Mouse (Mus musculus) 3134 (cell line): ENCODE data around the gene Tmprss4.
A peak's percentile ranks its signal among the peaks of the same experiment; 100 is the strongest.

Source experiments
- DNase-seq: peaks from one replicate; pipeline ENCODE4 v3.0.0-alpha.2; 2011; ENCODE audit warnings: low spot score; ENCODE audit not compliant: insufficient read length; ENCODE audit errors: extremely low read depth

Tmprss4 gene

DNA sequence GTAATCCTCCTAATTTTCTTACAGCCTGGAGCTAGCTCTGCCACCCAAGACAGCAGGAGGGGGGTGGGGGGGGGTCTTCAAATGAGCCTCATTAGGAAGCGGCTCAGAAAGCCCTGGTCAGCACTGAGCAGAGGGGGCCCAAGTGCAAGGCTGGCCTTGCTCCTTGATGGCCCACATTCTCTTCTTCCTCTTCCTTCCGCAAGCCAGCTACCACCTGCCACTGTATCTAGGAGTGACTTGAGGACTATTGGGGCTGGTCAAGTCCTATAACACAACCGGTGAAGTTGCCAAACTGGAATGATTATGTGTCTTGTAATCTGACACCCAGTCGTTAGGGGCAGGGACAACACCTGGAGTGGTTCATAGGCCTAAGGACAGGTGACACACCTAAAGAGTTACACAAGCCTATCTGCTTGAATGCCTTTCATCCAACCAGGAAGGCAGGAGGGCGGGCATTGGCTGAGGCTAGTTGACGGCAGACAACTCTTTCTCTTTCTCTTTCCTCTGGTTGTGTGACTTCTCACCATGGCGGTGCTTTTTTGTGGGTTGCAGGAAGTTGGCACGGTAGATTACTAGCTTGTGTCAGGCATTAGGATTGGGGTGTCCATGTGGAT is at the start of gene Tmprss4:
Tmprss4 (minus strand) TSS at position 296 of the 614 bp plus-strand sequence.
- DNase-seq, result no peak

DNA sequence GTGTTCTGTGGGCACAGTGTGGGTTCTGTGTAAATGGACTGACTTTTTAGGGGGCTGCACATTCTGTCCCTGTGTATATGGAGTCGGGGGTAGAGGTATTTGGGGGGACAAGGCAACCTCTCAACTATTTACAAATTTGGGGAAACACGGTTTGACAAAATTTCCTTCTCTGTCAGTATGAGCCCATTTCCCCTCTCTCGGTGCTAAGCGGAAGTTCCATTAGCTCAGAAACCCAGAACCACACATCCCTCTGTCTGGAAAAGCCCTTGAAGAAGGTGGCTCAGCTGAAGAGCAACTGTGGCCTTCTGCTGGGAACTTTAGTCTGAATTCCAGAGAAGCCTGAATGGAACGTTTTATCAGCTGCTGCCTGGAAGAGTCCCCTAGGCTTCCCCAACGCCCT is 48.5 kb upstream of the Tmprss4 start:
- no peak for DNase-seq

DNA sequence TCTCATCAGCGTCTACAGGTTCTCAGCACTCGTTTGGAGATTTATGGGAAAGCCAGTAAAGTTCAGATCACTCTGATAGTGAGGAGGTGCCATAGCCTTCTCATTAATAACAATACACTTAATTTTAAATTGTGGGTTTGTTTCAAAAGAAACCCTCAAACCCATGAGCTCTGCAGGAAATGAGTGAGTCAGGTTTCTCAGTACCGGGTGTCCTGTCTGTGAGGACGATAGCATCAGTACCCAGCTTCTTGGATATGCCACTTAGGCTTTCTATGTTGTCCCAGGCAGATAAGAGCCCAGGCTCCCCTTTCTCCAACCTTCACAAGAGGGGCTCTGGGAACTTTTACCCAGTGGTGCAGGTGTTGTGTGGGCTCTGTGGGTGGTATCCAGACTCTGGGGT is 48.1 kb upstream of the Tmprss4 start:
- DNase-seq, result no peak

DNA sequence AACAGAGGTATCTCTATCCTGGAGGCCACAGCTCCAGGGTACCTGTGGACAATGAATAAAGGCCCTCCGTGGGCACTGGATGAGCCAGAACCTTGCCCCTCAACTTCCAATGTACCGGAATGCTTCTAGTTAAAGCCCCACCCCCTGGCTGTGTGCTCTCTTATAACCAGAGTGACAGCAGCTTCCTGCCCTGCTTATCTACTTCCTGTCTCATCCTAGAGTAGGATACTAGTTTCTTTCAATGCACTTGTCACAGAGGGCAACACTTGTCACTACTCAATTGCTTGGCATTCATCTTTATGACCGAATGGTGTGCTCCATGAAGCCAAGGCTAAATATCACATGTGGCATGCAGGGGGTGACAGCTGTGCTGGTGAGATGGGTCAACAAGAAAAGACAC is 47.4 kb upstream of the Tmprss4 start:
- no peak for DNase-seq

DNA sequence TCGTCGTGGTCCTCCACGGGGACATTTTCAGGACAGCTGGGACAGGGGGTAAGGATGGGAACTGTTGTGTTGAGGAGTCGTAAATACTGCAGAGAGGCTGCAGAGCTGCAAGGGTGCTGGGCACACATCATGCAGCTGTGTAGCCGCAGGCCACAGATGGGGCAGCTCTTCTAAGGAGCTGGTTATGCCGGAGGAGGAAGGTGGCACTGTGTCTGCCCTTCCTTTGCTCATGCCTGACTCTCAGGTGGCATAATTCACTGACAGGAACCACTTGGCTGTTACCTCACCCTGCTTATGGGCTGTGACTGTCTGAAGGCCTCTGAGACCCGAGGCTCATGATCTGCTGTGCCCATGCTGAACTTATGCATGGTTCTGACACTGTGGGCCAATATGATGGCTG is 46.4 kb upstream of the Tmprss4 start:
- no peak for DNase-seq

DNA sequence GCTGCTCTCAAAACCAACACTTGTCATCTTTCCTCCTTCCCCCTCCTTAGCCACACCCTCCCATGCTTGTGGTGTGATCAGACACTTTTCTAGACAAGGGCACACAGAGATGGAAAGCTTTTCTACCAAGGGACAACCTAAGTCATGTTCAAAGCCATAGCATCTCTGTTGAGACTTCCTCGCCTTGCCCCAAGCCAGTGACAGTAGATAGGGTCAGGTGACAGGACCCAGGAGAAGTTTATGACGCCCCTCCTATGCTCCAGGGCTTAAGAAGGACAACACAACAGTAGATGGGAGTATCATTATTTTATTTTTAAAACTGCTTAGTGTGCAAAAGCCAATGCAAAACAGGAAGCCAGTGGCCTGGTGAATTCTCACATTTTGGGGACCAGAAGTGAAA is 43.6 kb upstream of the Tmprss4 start:
- DNase-seq, result no peak

GRCm38 (mm10) chr9:45246060-45246459 is 42.2 kb upstream of the Tmprss4 start:
- no peak for DNase-seq

DNA sequence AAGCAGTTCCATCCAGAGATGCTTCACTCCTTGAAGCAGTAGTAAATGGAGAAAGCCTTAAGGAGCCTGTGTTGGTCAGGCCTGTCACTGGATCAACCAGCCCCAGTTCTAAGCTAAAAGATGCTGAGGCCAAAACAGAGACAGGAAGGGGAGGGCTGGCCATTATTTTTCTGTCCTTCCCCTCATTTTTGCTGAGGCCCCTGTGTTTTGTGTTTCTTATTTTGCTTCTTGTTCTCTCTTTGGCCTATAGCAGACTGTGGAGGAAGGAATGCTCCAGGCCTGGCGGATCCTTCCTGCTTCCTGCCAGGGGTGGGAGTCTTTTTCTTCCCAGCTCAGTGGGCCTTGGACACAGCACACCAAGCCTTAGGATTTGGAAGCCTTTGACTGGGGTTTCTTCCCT is 41.5 kb upstream of the Tmprss4 start:
- DNase-seq, result no peak

DNA sequence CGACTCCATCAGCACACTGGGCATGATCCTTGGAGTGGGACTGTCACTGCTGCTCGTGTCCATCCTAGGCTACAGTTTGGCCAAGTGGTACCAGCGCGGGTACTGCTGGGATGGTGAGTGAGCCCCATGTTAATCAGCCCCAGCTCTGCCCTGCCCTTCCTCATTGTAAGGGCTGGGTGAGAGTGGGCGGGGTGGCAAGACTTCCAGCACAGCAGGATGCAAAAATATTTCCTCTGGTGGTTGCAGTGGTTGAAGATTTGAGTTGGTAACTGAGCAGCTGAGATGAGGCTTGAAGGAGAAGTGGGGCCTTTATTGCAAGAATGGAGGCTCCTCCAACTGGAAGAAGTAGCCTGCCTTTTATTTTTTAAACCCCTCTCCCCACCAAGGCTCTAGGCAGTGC is 37.5 kb upstream of the Tmprss4 start:
- no peak for DNase-seq

DNA sequence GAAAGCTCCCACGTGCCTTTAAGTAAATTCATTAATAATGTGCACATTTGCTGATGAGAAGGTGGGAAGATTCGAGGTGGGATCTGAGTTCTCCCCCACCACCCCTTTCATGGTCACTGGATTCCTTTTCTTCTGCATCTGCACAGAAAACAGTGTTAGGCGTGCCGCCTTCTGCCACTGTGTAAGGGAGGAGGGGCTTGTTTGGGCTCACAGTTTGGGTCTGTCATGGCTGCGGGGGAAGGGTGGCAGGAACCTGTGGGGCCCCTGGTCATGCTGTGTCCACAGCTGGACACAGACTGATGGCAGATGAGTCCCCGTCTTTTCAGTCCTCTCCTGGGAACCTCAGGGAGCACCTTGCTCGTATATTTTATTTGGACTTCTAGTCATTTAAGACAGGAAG is 32.9 kb upstream of the Tmprss4 start:
- DNase-seq, result no peak

DNA sequence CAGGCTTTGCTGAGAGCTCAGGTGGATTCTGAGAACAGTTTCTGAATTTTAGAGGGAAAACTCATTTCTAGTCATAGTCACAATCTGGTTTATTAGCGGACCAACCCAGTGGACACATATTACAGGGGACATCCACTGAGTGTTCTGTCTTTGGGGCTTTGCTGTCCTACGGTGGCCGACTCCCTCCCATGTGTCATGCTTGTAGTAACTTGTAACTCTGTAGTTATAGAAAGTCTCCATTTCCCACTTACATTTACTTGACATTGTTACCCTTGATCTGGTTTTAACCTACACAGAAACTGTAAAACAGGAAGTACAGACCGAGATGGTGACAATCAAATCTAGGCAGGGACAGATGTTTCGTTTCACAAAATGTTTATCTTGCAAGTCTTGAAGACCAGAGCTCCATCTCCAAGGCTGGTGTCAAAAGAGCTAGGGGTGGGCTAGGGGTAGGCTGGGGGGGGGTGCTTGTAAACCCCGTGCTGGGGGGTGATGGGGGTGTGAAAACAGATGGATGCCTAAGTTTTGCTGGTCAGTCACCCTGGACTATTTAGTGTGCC is 31.9 kb upstream of the Tmprss4 start:
- DNase-seq, result no peak

DNA sequence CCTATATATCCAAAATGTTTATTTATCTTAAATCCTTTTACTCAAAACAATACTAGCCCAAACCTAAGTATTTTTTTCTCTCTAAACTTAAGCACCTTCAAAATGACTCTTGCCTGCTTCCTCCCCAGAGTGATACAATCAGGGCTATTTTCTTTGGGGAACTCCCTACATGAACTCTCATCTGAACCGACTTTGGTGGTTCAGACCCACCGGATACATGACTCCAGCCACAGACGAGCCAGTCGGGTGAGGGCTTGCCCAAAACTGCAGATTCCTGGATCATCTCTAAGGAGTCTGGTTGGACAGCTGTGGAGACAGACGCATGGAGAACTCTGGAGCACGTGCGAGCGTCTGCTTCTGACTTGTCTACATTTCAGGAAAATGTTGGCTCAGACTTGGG is 25.5 kb upstream of the Tmprss4 start:
- DNase-seq, result no peak

DNA sequence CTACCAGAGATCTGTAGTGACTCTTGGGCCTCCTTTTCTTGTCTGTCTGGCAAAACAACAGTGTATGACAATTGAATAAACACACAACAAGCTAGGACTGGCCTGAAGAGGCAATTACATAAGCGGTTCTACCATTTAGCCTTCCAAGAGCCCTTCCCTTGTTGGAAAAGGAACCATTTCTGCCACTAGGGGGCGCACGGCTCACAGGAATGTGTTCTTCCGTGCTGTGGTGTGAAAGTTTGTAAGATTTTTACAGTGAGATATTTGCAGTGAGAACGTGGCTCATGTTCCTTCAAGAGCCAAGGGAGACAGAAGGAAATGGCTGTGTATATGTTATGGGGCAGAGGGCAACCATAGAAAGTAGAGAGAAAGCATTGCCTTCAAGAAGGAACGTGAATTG is 17.7 kb upstream of the Tmprss4 start:
- DNase-seq, result peak; percentile 10

DNA sequence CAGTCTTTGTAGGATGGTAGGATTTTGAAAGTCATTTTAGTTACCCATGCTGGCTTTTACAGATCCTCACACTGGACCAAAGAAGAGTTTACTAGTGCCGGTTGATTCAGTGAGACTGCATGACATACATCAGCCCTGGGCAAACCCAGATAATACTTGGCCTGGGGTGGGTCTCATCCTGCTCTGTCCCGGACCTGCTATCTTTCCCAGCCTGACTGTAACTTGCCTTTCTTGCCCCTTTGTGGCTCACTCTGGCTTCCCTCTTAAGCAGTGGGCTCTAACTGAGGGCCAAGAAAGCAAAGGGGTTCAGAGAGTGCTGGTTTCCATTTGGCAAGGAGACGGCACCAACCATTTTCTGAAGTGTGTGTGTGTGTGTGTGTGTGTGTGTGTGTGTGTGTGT is 15.8 kb upstream of the Tmprss4 start:
- no peak for DNase-seq

GRCm38 (mm10) chr9:45215526-45216179 is 11.8 kb upstream of the Tmprss4 start:
- DNase-seq, result no peak

- DNase-seq, result no peak
Observed at GRCm38 (mm10) chr9:45212001-45212400, 8.1 kb upstream of the Tmprss4 start.

DNA sequence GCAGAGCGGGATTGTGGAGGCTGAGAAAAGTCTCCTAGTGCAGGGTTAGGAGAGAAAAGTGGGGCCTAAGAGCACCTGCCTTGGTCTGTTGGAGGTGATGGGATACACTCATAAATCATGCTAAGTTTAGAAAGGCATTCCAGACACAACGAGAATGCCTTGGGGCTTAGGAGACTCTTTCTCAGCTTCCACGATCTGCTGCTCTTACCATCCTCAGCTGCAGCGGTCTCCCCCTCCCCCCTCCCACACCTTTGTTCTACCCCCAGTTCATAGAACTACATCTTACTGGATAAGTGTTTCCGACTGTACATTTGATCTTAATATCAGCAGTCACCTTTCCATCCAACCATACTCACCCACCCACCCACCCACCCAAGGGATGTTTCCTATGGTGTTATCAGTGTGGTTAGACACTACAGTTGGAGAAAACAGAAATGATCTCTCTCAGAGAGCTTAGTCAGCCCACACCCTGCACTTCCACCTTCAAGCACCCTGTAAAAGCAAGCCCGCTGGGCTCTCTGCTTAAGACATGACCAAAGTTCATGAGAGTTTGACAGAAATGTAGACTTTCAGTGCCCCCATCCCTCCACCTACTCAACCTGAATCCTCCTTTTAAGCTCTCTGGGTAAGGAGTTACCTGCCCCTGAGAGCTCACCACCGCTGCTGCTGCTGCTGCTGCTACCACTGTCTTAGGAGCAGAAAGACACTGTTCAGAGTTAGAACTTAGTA is 3.3 kb upstream of the Tmprss4 start:
- no peak for DNase-seq

GRCm38 (mm10) chr9:45206121-45206520 is 2.2 kb upstream of the Tmprss4 start:
- no peak for DNase-seq

- no peak for DNase-seq
Observed at GRCm38 (mm10) chr9:45205143-45205542, 1.3 kb upstream of the Tmprss4 start.

DNA sequence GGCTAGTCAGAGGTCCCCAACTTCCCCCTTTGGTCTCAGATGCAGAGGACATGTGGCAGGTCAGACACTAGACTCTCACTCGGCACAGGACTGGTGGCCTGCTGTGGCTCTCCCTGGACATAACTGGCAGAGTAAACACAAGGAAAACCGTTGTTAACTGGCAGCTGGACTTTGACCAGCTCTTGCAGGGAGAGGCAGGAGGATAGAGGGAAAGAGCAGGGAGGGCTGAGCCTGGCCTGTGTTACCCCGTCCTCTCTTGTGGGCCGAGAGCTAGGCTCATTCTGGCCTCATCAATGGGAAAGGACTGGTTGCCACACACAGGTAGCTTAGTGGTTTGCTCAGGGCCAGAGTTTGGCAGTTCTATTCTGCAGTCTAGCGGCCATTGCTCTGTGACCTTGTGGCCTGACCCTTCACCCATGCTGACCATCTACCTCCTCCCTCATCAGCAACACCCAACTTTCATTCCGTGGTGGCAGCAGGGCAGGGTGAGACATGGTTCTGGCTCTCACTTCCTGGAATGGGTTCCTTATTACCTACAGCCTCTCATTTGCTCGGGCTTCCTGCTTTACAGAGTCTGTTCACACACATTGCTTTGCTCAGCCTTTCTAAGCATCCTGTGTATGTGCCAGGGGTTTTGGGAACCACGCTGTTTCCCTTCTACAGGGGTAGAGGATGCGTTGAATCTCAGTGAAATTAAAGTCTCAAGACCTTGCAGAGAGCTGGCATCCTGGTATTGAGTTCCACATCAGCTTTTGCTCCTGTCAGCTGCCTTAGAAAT is 1.7 kb downstream of the Tmprss4 start:
- DNase-seq, result no peak

DNA sequence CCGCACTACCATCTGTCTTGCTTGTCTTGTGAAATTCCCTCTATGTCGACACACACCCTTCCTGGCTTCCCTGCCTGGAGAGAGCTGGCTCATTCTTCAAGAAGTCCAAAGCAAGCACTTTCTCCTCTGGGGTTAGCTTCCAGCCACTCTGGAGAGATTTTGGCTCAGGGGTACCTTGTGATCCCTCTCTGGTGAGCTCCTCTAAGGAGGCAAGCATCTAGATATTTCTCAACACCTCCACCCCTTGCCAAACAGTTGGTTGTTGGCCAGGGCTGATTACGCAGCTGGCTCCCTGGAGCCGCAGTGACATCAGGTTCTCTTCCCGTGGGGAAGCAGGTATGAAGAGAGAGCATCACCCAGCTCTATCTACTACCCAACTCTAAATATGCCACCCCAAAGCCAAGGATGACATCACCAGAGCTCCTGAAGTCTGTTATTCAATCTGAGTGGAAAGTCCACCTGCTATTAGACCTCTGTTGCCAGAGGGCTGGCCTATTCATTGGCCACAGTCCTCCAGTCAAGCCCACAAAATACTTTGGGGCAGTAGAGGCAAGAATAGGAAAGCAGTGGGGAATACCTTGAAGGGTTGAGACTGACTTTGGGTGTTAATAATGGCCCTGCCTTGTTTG is 2.5 kb downstream of the Tmprss4 start:
- no peak for DNase-seq
